Mouse (Mus musculus) T-helper 2 cell (primary cell): ENCODE measurements at regions not wholly inside any gene's neighbourhood (a gene's known extent, or its start where the extent isn't known, plus 50 kb on each side); places are given as distances from the start of the nearest gene placed in this dataset.

ENCODE experiments used
- in situ Hi-C: fragments of 300-600 bp; cut with MboI, MseI; formaldehyde crosslinking; loops from one replicate; pipeline ENCODE4 v1.15.1; 2025; ENCODE audit warnings: high pct_unique_total_duplicates

DNA sequence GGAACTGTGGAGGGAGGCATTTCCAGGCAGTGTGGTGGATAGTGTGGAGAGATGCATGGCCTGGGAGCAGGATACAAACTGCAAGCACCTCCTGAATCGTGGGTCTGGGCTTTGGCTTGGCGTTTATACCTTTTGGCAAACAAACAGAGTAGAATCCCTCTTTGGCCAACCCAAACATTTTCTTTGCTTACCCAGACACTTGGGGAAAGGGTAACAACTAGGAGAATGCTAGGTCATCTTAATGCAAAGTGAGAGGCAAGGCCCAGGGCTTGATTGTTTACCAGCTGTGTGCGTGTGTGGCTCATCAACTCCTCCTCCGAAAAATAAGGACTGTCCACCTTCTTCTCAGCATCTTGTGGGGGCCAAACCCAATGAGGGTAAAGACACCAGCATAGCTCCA is 61.1 kb upstream of the Abca1 start:
- in situ Hi-C loops = loop anchor here (25.0 kb wide), 1 partner anchor 784 kb away; the partner anchor contains the start of gene Smc2

DNA sequence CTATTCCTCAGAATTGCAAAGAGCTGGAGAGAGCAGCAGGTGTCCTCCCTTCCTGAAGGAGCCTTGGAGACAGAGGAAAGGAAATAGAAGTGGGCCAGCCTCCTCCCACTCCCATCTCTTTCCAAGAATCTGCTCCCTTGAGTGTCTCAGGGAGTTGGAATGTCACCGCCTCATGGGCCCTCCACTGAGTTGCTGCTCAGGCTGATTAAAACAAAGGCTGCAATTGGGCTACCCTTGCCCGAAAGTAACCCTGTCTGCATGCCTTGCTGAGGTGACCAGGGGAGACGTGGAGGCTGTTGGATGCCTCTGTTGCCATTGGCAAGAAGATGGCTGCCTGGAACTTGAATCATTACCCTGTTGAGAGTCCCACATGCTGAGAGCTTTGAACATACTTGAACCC is 59.7 kb upstream of the Abca1 start:
- in situ Hi-C loops = loop anchor here (25.0 kb wide), 1 partner anchor 782 kb away; the partner anchor contains the start of gene Smc2

DNA sequence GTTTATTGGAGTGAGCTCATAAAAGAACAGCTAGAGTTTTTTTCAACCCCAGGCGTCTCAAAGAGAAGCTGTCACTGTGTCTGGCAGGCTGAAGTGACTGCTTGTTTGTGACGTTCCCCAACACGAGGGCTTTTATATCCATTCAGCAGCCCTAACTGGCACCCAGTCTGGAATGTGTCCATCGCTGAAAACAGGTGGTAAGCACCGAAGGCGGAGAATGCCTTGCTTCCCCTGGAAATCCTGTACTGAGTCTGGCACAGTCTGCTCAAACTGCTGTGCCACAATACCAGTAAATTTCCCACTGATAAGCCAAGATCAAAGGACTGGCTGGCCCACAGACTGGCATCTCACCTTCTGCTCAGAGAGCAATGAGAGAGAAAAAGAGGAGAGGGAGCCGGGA is 59.1 kb upstream of the Abca1 start:
- in situ Hi-C loops = loop anchor here (25.0 kb wide), 1 partner anchor 781 kb away; the partner anchor contains the start of gene Smc2

DNA sequence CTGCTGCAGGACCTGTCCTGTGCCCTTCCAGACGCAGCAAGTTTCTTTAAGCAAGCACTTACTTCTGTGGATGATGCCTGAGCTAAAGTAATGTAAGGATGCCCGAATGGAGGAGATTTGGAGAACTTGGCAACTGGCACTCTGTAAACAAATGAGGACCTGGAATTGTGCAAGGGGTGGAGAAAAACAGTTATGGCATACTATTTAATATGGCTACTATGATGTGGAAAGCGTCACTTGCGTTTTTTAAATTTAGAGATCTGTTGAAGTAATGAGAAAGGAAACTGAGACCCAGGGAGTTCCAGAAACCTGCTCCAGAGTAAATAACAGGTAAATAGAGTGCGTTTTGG is 58.6 kb upstream of the Abca1 start:
- in situ Hi-C loops = loop anchor here (25.0 kb wide), 1 partner anchor 781 kb away; the partner anchor contains the start of gene Smc2

DNA sequence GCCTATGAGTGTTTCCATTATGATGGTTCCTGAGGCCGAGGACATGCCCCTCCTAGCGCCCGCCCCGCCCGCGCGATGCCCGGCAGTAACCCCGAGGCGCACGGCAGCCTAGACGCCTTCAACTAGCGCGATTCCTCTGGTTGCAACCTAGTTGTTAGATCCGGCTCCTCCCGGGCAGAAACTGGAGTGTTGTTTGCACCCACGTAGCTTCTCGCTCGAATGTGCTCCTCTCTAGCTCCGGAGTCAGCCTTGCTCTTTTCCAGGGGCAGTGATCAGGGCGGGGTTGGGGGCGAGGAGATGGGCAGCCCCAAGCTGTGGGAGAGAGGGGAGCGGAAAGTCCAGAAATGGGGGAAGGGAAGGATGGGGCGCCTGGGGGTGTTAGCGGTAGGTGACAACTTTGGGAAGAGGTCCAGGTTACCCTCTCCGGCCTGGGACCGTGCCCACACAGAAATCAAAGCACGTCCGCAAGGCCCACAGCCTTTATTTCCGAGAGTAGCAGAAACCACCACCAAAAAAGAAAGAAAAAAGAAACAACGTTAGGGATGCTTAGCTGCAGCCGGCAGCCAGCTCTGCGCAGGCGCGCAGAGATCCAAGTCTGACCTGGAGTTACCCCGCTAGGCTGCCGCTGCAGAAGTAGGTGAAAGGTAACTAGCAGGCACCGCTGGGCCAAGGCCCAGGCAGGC is 58.1 kb upstream of the Abca1 start:
- in situ Hi-C loops = loop anchor here (25.0 kb wide), 1 partner anchor 780 kb away; the partner anchor contains the start of gene Smc2

DNA sequence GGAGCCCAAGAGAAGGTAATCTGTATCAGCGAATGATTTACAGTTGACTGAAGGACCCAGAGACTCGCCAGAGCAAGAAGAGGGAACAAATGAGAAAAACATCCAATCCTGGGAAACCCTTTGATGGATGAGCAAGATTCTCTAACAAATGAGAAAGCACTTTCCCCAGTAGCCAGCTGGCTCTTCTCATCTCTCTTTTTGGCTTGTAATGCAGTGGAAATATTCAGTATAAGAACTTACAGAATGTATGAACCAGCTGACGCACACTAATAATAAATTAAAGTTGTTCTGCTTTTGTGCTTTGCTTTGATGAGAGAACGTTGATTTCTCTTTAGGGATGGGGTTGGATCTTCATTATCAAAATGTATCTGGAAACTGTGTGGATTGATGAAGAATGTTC is 52.8 kb upstream of the Abca1 start:
- in situ Hi-C loops = loop anchor here (25.0 kb wide), 1 partner anchor 775 kb away; the partner anchor contains the start of gene Smc2

DNA sequence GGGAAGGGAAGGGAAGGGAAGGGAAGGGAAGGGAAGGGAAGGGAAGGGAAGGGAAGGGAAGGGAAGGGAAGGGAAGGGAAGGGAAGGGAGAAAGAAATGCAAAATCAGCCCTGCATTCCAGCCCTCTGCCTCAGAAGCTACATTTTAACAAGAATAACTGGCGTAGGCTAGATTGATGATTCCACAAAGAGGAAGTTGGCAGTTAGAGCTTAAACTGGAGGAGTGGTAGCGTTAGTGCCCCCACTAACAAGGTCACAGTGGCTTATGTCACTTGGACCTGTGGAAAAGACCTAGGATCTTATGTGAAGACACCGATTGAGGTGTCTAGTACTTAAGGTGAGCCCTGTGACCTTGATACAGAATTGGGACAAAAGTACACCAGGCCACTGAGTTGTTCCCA is 51.0 kb upstream of the Abca1 start:
- in situ Hi-C loops = loop anchor here (25.0 kb wide), 1 partner anchor 773 kb away; the partner anchor contains the start of gene Smc2
